Mouse (Mus musculus) forebrain, embryonic 16.5 days (tissue): ENCODE measurements around the gene Klhl11. TPM values are rescaled to one million over a fixed set of nuclear protein-coding genes. Genes with fewer than 3 reads are reported as not detected.

Source experiments
- ATAC-seq: fragments of 200-750 bp; cut with Nextera tagmentation; 2 replicates; pipeline ENCODE4 v1.8.0; 2017; ENCODE audit warnings: mild to moderate bottlenecking, moderate library complexity
- H3K27ac ChIP-seq: fragments of 300-500 bp; sonication (generic); 2 replicates; pipeline ENCODE4 v1.5.1; 2014; ENCODE audit warnings: low read length, control low read depth
- H3K27me3 ChIP-seq: fragments of 300-500 bp; sonication (generic); replicated peaks from 2 replicates; pipeline ENCODE4 v1.6.1; 2014; ENCODE audit warnings: low read length; ENCODE audit not compliant: control insufficient read depth, insufficient read depth
- H3K36me3 ChIP-seq: fragments of 300-500 bp; sonication (generic); 2 replicates; pipeline ENCODE4 v1.6.1; 2014; ENCODE audit not compliant: control insufficient read depth, insufficient read depth
- H3K4me1 ChIP-seq: fragments of 300-500 bp; sonication (generic); replicated peaks from 2 replicates; pipeline ENCODE4 v1.6.1; 2014; ENCODE audit warnings: low read length; ENCODE audit not compliant: control insufficient read depth, insufficient read depth
- H3K4me2 ChIP-seq: fragments of 300-500 bp; sonication (generic); 2 replicates; pipeline ENCODE4 v1.6.1; 2014; ENCODE audit warnings: mild to moderate bottlenecking, low read length, control low read depth
- H3K4me3 ChIP-seq: fragments of 300-500 bp; sonication (generic); replicated peaks from 2 replicates; pipeline ENCODE4 v1.5.1; 2014; ENCODE audit warnings: mild to moderate bottlenecking, low read length, control low read depth
- H3K9ac ChIP-seq: fragments of 300-500 bp; sonication (generic); replicated peaks from 2 replicates; pipeline ENCODE4 v1.6.1; 2014; ENCODE audit warnings: low read depth, low read length, control low read depth
- H3K9me3 ChIP-seq: fragments of 300-500 bp; sonication (generic); 2 replicates; pipeline ENCODE4 v1.6.1; 2016; ENCODE audit warnings: low read length; ENCODE audit not compliant: control insufficient read depth
- WGBS: fragments of 180-500 bp; shearing (Covaris S2); extraction: QIAGEN DNeasy Blood & Tissue Kit; methylation state at CpG from one replicate; pipeline ENCODE4 v1.1.7; 2014; 5-methylcytosine and 5-hydroxymethylcytosine counted together
- polyA plus RNA-seq: library from polyadenylated mRNA; unstranded; fragments of >200 nt; fragmentation: Nextera tagmentation; extraction: Ambion mirVana; gene quantifications from 2 replicates; pipeline ENCODE4 v1.2.1, GENCODE M21; 2015

Klhl11 gene
- polyA plus RNA-seq, 1 experiment from 2014 or later = 14.3 TPM

- Histone ChIP-seq H3K27ac (no peak overlapping the region), H3K4me2 (no peak overlapping the region), H3K9me3 (no peaks in the 10 kb centered on the region), H3K36me3 (0 out of 2 replicates have a peak, but pooled peaks cover 2% of the 10 kb centered on the region), H3K27me3 (no peaks in the 10 kb centered on the region), H3K4me3 (no peak overlapping the region), H3K4me1 (0 out of 2 replicates have a peak, but pooled peaks cover 4% of the 10 kb centered on the region), H3K9ac (no peak overlapping the region)
- WGBS = 87% methylated on average over 3 of the region's 3 CpGs
- no peak for ATAC-seq
Observed at GRCm38 (mm10) chr11:100426820-100427219, 45.7 kb downstream of the Klhl11 start.

- no peaks in the 10 kb centered on the region for H3K9me3 ChIP-seq
- H3K4me2 ChIP-seq = no peak overlapping the region
- ATAC-seq = no peak
- no peaks in the 10 kb centered on the region for H3K27me3 ChIP-seq
- H3K4me3 ChIP-seq = no peak overlapping the region
- 0 out of 2 replicates have a peak, but pooled peaks cover 2% of the 10 kb centered on the region for H3K36me3 ChIP-seq
- no peak overlapping the region for H3K9ac ChIP-seq
- 0 out of 2 replicates have a peak, but pooled peaks cover 4% of the 10 kb centered on the region for H3K4me1 ChIP-seq
- WGBS = 38% methylated on average over 7 of the region's 7 CpGs
- H3K27ac ChIP-seq = no peak overlapping the region
Observed at GRCm38 (mm10) chr11:100425851-100426250, 46.7 kb downstream of the Klhl11 start.

DNA sequence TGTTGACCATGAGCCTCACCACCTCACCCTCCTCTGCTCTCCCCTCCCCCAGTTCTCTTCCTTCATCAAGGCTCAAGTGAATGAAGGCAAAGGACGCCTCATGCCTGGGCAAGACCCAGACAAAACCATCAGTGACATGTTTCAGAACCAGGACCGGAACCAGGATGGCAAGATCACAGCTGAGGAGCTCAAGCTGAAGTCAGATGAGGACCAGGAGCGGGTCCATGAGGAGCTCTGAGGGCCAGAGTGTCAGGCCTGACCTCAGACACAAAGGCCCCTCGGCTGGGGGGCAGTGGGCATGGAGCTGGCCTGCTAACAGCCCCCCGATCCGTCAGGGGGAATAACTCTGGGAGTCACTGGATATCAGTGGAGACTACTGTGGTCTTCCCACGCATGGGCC, 48.7 kb downstream of the Klhl11 start:
- H3K9me3 ChIP-seq = no peaks in the 10 kb centered on the region

DNA sequence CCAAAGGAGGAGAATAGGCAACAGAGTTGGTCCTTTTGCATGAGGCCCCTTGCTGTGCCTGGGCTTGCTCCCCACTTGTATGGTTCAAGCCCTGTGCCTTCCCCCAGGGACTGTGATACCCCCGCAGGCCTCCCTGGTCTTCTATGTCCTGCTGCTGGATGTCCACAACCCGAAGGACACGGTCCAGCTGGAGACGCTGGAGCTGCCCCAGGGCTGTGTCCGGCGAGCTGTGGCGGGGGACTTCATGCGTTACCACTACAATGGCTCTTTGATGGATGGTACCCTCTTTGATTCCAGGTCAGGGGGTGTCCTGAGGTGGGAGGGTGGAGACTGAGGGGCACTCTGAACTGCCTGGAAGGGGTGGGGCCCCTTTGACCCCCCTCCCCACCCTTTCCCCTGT, 51.0 kb downstream of the Klhl11 start:
- no peaks in the 10 kb centered on the region for H3K36me3 ChIP-seq
- no peaks in the 10 kb centered on the region for H3K9me3 ChIP-seq
- no peaks in the 10 kb centered on the region for H3K4me1 ChIP-seq
- no peak overlapping the region for H3K9ac ChIP-seq
- no peak for ATAC-seq
- no peak overlapping the region for H3K27ac ChIP-seq
- WGBS = 77% methylated on average over 8 of the region's 8 CpGs
- H3K27me3 ChIP-seq = no peaks in the 10 kb centered on the region
- no peak overlapping the region for H3K4me2 ChIP-seq
- no peak overlapping the region for H3K4me3 ChIP-seq

More for the DNA sequence above, 48.7 kb downstream of the Klhl11 start:
- ATAC-seq = no peak
- Histone ChIP-seq H3K4me3 (no peak overlapping the region), H3K27ac (no peak overlapping the region), H3K36me3 (no peaks in the 10 kb centered on the region), H3K9ac (no peak overlapping the region), H3K4me2 (no peak overlapping the region), H3K27me3 (no peaks in the 10 kb centered on the region), H3K4me1 (0 out of 2 replicates have a peak, but pooled peaks cover 4% of the 10 kb centered on the region)
- WGBS = 85% methylated on average over 7 of the region's 7 CpGs

- Histone ChIP-seq H3K9ac (peak within 1 kb of the TSS; percentile 72), H3K27ac (peak within 1 kb of the TSS; percentile 61; the same call in 1 of the 2 replicates), H3K4me2 (peak within 1 kb of the TSS; percentile 73), H3K4me1 (peaks cover 21% of the 10 kb centered on the region), H3K9me3 (no peaks in the 10 kb centered on the region), H3K27me3 (peaks cover 11% of the 10 kb centered on the region), H3K4me3 (peak within 1 kb of the TSS; percentile 70), H3K36me3 (no peaks in the 10 kb centered on the region)
- WGBS = under 1% methylated on average over 31 of the region's 31 CpGs
- peak; percentile 29; the same call in 1 of the 2 replicates for ATAC-seq
Observed at GRCm38 (mm10) chr11:100414914-100415822, 57.4 kb downstream of the Klhl11 start, which contains the start of gene Fkbp10. Gene Fkbp10, plus strand, starts transcription at chr11:100415697.

GRCm38 (mm10) chr11:100414021-100414913, 58.3 kb downstream of the Klhl11 start, which contains the start of gene P3h4:
Gene P3h4, minus strand, starts transcription at chr11:100414836.
- peak within 1 kb of the TSS; percentile 73 for H3K4me2 ChIP-seq
- peak within 1 kb of the TSS; percentile 70 for H3K4me3 ChIP-seq
- 2% methylated on average over 92 of the region's 93 CpGs for WGBS
- H3K4me1 ChIP-seq = peaks cover 21% of the 10 kb centered on the region
- peak within 1 kb of the TSS; percentile 72 for H3K9ac ChIP-seq
- no peaks in the 10 kb centered on the region for H3K9me3 ChIP-seq
- H3K36me3 ChIP-seq = no peaks in the 10 kb centered on the region
- H3K27ac ChIP-seq = peak within 1 kb of the TSS; percentile 61; the same call in 1 of the 2 replicates
- ATAC-seq = peak; percentile 93
- peaks cover 11% of the 10 kb centered on the region for H3K27me3 ChIP-seq

GRCm38 (mm10) chr11:100413541-100413940, 59.0 kb downstream of the Klhl11 start:
- WGBS = 78% methylated on average over 11 of the region's 11 CpGs
- ATAC-seq = no peak
- H3K9me3 ChIP-seq = no peaks in the 10 kb centered on the region
- H3K9ac ChIP-seq = peak overlapping the region; percentile 72
- peak overlapping the region; percentile 70 for H3K4me3 ChIP-seq
- no peaks in the 10 kb centered on the region for H3K36me3 ChIP-seq
- H3K27ac ChIP-seq = no peak overlapping the region
- H3K4me2 ChIP-seq = peak overlapping the region; percentile 73
- peaks cover 21% of the 10 kb centered on the region for H3K4me1 ChIP-seq
- peaks cover 11% of the 10 kb centered on the region for H3K27me3 ChIP-seq
